Mouse (Mus musculus): ENCODE results near the gene Klhl22.

- TF ChIP-seq POLR2A (IDR thresholded peaks at IDR 0.05; ENCODE audit: insufficient read depth, low read depth, low read length) (no peak), CTCF (IDR thresholded peaks at IDR 0.05) (no peak), EP300 (IDR thresholded peaks at IDR 0.05; ENCODE audit: insufficient read depth, low read depth, low read length) (no peak)
Measured at GRCm38 (mm10) chr16:17778223-17778622, 18.8 kb downstream of the Klhl22 start.
